Mouse (Mus musculus): ENCODE data around the gene Dtd1. TPM values are rescaled to one million over a fixed set of nuclear protein-coding genes. Genes with fewer than 3 reads are reported as not detected.

Dtd1 gene
- polyA plus RNA-seq, 1 experiment: 49.0 TPM

DNA sequence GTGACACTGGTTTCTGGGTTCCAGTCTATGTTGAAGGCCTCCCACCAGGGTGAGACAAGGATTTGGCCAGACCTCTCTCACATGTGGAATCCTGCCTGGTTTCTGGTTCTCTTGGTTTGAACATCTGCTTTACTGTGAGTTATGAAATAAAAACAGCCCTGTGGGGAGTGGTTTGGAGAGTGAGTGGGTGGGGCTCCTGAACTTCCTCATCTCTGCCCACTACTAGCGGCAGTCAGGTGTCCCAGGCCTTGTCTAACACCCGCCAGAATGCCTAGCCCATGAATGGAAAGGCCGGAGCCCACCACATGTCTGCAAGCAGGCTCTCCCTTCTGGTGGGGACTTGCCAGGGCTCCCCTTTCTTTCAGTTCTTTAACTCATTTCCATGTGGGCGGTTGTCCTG is 42.3 kb downstream of the Dtd1 start:
- TF ChIP-seq POLR2A (IDR thresholded peaks at IDR 0.05; ENCODE audit: borderline replicate concordance, extremely low read depth, insufficient read depth, insufficient read length, poor library complexity, severe bottlenecking) (no peak), CTCF (IDR thresholded peaks at IDR 0.05; ENCODE audit: borderline replicate concordance, extremely low read depth, insufficient read depth, insufficient read length) (no peak)
- no peak for DNase-seq (ENCODE audit: low read depth)

DNA sequence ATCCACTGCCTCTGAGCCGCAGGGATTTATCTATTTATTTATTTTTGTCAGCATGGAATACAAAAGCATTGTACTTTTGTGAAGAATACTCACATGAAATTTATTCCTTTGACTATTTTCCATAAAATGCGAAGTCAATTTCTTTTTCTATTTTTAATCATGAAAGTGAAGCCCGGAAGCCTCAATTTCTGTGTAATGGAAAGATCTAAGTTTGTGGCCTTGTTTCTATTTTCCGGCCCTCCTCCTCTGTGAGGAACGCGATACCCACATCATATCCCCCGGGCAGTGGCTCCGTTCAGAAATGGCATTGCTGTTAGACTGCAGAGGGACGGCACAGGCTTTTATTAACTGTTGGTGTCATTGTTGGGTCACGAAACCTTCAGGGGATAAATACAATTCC is 46.7 kb downstream of the Dtd1 start:
- no peak for DNase-seq (ENCODE audit: low read depth)

GRCm38 (mm10) chr2:144647151-144647550 is 47.5 kb downstream of the Dtd1 start:
- TF ChIP-seq POLR2A (IDR thresholded peaks at IDR 0.05; ENCODE audit: borderline replicate concordance, extremely low read depth, insufficient read depth, insufficient read length, poor library complexity, severe bottlenecking) (no peak), CTCF (IDR thresholded peaks at IDR 0.05; ENCODE audit: borderline replicate concordance, extremely low read depth, insufficient read depth, insufficient read length) (no peak)
- DNase-seq (ENCODE audit: low read depth): no peak

More for the DNA sequence above, 46.7 kb downstream of the Dtd1 start:
- TF ChIP-seq POLR2A (IDR thresholded peaks at IDR 0.05; ENCODE audit: borderline replicate concordance, extremely low read depth, insufficient read depth, insufficient read length, poor library complexity, severe bottlenecking): no peak
- no peak for TF ChIP-seq CTCF (IDR thresholded peaks at IDR 0.05; ENCODE audit: borderline replicate concordance, extremely low read depth, insufficient read depth, insufficient read length)

DNA sequence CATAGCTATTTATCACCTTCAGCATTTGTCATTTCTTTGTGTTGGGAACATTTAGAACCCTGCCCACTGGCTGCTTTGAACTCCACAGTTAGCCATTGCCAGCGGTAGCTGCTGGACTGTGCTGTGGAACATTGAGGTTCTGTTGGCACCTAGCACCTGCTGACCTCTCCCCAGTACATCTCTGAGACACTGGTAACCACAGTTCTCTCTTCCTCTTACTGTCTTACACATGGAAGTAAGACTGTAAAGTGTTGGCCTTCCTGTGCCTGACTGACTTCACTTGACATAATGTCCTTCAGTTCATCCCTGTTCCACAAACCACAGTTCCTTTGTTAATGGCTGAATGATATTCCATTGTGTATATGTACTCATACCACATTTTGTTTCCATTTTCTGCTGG is 50.3 kb downstream of the Dtd1 start:
- no peak for DNase-seq (ENCODE audit: low read depth)
- TF ChIP-seq CTCF (IDR thresholded peaks at IDR 0.05; ENCODE audit: borderline replicate concordance, extremely low read depth, insufficient read depth, insufficient read length) (no peak), POLR2A (IDR thresholded peaks at IDR 0.05; ENCODE audit: borderline replicate concordance, extremely low read depth, insufficient read depth, insufficient read length, poor library complexity, severe bottlenecking) (no peak)

DNA sequence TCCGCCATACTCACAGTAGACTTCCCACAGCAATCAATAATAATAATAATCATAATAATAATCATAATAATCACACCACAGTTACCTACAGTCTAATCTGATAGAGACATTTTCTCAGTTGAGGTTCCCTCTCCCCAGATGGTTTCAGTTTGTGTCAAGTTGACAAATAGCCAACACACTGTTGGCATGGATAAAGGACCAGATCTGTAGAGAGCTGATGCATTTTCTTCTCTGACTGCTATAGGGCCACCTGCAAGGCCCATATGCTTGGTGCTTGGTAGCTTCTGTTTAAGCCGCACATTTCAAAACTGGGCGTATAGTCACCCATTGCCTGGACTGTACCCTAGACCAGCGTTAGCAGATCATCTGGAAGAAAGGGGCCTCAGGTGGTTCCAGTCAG is 53.1 kb downstream of the Dtd1 start:
- no peak for DNase-seq (ENCODE audit: low read depth)
- TF ChIP-seq POLR2A (IDR thresholded peaks at IDR 0.05; ENCODE audit: borderline replicate concordance, extremely low read depth, insufficient read depth, insufficient read length, poor library complexity, severe bottlenecking): no peak
- TF ChIP-seq CTCF (IDR thresholded peaks at IDR 0.05; ENCODE audit: borderline replicate concordance, extremely low read depth, insufficient read depth, insufficient read length): no peak

DNA sequence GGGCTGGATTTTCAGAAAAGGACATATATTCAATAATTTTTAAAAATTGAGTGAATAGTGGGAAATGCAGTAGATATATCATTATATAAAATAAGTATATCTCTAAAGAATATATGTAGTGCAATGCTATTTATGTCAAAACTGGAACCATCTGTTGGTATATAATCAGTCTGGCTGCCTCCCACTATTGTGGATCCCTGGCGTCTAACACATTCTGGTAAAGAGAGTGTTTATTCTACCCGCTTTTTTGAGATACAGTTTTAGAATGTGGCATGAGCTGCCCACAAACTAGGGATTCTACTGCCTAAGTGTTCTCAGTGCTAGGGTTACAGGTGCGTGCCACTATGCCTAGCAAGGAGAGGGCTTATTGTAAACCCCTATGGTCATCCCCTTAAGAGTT is 55.6 kb downstream of the Dtd1 start:
- no peak for DNase-seq (ENCODE audit: low read depth)
- TF ChIP-seq CTCF (IDR thresholded peaks at IDR 0.05; ENCODE audit: borderline replicate concordance, extremely low read depth, insufficient read depth, insufficient read length) (no peak), POLR2A (IDR thresholded peaks at IDR 0.05; ENCODE audit: borderline replicate concordance, extremely low read depth, insufficient read depth, insufficient read length, poor library complexity, severe bottlenecking) (no peak)

- TF ChIP-seq POLR2A (IDR thresholded peaks at IDR 0.05; ENCODE audit: borderline replicate concordance, extremely low read depth, insufficient read depth, insufficient read length, poor library complexity, severe bottlenecking) (no peak), CTCF (IDR thresholded peaks at IDR 0.05; ENCODE audit: borderline replicate concordance, extremely low read depth, insufficient read depth, insufficient read length) (no peak)
- DNase-seq (ENCODE audit: low read depth): peak; percentile 27
Measured at GRCm38 (mm10) chr2:144668507-144668906, 68.8 kb downstream of the Dtd1 start.

- DNase-seq (ENCODE audit: low read depth): no peak
- TF ChIP-seq POLR2A (IDR thresholded peaks at IDR 0.05; ENCODE audit: borderline replicate concordance, extremely low read depth, insufficient read depth, insufficient read length, poor library complexity, severe bottlenecking) (no peak), CTCF (IDR thresholded peaks at IDR 0.05; ENCODE audit: borderline replicate concordance, extremely low read depth, insufficient read depth, insufficient read length) (no peak)
Measured at GRCm38 (mm10) chr2:144670289-144670930, 70.7 kb downstream of the Dtd1 start.

DNA sequence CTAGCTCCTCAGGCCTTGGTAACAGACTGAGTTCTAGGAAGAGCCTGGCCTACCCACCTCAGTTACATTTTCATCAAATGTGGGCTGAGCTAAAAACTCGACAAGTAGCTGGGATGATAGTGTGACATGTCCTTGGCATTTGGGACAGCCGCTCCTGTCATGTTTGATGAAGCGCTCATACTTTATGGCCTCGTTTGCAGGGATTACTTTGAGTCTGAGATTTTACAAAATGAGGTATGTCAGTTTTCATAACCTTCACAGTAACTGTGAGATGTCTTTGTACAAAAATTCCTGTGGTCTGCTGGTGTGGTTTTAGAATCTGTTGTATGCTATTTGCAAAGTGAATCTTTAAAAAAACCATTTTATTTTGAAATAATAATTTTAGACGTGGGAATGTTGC is 72.7 kb downstream of the Dtd1 start:
- DNase-seq (ENCODE audit: low read depth): no peak
- TF ChIP-seq POLR2A (IDR thresholded peaks at IDR 0.05; ENCODE audit: borderline replicate concordance, extremely low read depth, insufficient read depth, insufficient read length, poor library complexity, severe bottlenecking) (no peak), CTCF (IDR thresholded peaks at IDR 0.05; ENCODE audit: borderline replicate concordance, extremely low read depth, insufficient read depth, insufficient read length) (no peak)

- DNase-seq (ENCODE audit: low read depth): peak; percentile 63
- no peak for TF ChIP-seq CTCF (IDR thresholded peaks at IDR 0.05; ENCODE audit: borderline replicate concordance, extremely low read depth, insufficient read depth, insufficient read length)
- no peak for TF ChIP-seq POLR2A (IDR thresholded peaks at IDR 0.05; ENCODE audit: borderline replicate concordance, extremely low read depth, insufficient read depth, insufficient read length, poor library complexity, severe bottlenecking)
Measured at GRCm38 (mm10) chr2:144676546-144677228, 77.0 kb downstream of the Dtd1 start.

GRCm38 (mm10) chr2:144677229-144677571 is 77.5 kb downstream of the Dtd1 start:
- DNase-seq (ENCODE audit: low read depth): no peak
- TF ChIP-seq CTCF (IDR thresholded peaks at IDR 0.05; ENCODE audit: borderline replicate concordance, extremely low read depth, insufficient read depth, insufficient read length) (no peak), POLR2A (IDR thresholded peaks at IDR 0.05; ENCODE audit: borderline replicate concordance, extremely low read depth, insufficient read depth, insufficient read length, poor library complexity, severe bottlenecking) (no peak)

GRCm38 (mm10) chr2:144678779-144679178 is 79.1 kb downstream of the Dtd1 start:
- no peak for TF ChIP-seq POLR2A (IDR thresholded peaks at IDR 0.05; ENCODE audit: borderline replicate concordance, extremely low read depth, insufficient read depth, insufficient read length, poor library complexity, severe bottlenecking)
- TF ChIP-seq CTCF (IDR thresholded peaks at IDR 0.05; ENCODE audit: borderline replicate concordance, extremely low read depth, insufficient read depth, insufficient read length): no peak
- DNase-seq (ENCODE audit: low read depth): peak; percentile 51
